Mouse (Mus musculus) G1E (cell line): ENCODE measurements around the gene Cyp4f17. TPM values are rescaled to one million over a fixed set of nuclear protein-coding genes. Genes with fewer than 3 reads are reported as not detected.

ENCODE experiments used
- ATAC-seq: 2 replicates; pipeline ENCODE4 v1.8.0; 2016; ENCODE audit warnings: mild to moderate bottlenecking; ENCODE audit not compliant: insufficient number of reproducible peaks, poor library complexity, low FRiP score, severe bottlenecking; ENCODE audit errors: extremely low read depth
- DNase-seq: peaks from one replicate; pipeline ENCODE4 v3.0.0; 2012; ENCODE audit warnings: low spot score
- H3K27me3 ChIP-seq: 2 replicates; pipeline ENCODE4 v1.6.1; 2012; ENCODE audit warnings: mild to moderate bottlenecking, low read length, inconsistent platforms; ENCODE audit not compliant: insufficient read depth
- H3K36me3 ChIP-seq: replicated peaks from 2 replicates; pipeline ENCODE3; 2012; ENCODE audit warnings: mild to moderate bottlenecking, inconsistent platforms
- H3K4me1 ChIP-seq: 2 replicates; pipeline ENCODE4 v1.6.1; 2012; ENCODE audit warnings: low read depth, low read length, inconsistent platforms, mixed read lengths; ENCODE audit not compliant: insufficient read depth
- H3K4me3 ChIP-seq: 2 replicates; pipeline ENCODE4 v1.5.1; 2012; ENCODE audit warnings: low read depth, mild to moderate bottlenecking, inconsistent platforms, low read length, moderate library complexity, mixed read lengths
- H3K9me3 ChIP-seq: replicated peaks from 2 replicates; pipeline ENCODE4 v1.6.1; 2012; ENCODE audit warnings: inconsistent platforms
- CTCF ChIP-seq: IDR thresholded peaks from 2 replicates; pipeline ENCODE4 v1.5.1; 2012; ENCODE audit warnings: low read depth, low read length, inconsistent platforms, mixed read lengths
- GATA1 ChIP-seq: IDR thresholded peaks from 2 replicates; pipeline ENCODE4 v1.6.1; 2012; ENCODE audit warnings: borderline replicate concordance, low read length, inconsistent platforms, mixed read lengths
- GATA2 ChIP-seq: IDR thresholded peaks from 2 replicates; pipeline ENCODE4 v1.6.1; 2012; ENCODE audit warnings: low read depth, low read length, inconsistent platforms, borderline replicate concordance
- POLR2AphosphoS5 ChIP-seq: IDR thresholded peaks from 2 replicates; pipeline ENCODE4 v1.6.1; 2012; ENCODE audit warnings: low read depth, low read length, inconsistent platforms; ENCODE audit not compliant: insufficient replicate concordance
- TAL1 ChIP-seq: conservative IDR thresholded peaks from 2 replicates; pipeline ENCODE4 v1.6.1; 2012; ENCODE audit warnings: low read depth, low read length, inconsistent platforms, mixed read lengths
- polyA plus RNA-seq: library from polyadenylated mRNA; stranded (reverse); fragments of >175 nt; gene quantifications from 2 replicates; pipeline ENCODE4 v1.2.3, GENCODE M21; 2012
- total RNA-seq, 2 experiments: library from RNA; stranded (forward) in 1 of 2; stranded (reverse) in 1 of 2; fragments of 200-1000 nt in 1 of 2; fragments of >200 nt in 1 of 2; fragmentation: Nextera tagmentation in 1 of 2; gene quantifications; 2 replicates each; pipeline ENCODE4 v1.2.3; 2014 to 2017

Cyp4f17 gene
- total and polyA plus RNA-seq, 3 experiments, result 0.03 to 1.5 TPM; not detected in 1

GRCm38 (mm10) chr17:32577496-32578186 is 71.8 kb downstream of the Cyp4f17 start:
- Histone ChIP-seq H3K9me3 (no peaks in the 10 kb centered on the region), H3K27me3 (no peaks in the 10 kb centered on the region; the same call in 1 of the 2 replicates), H3K4me3 (no peak overlapping the region), H3K36me3 (no peaks in the 10 kb centered on the region), H3K4me1 (no peaks in the 10 kb centered on the region)
- DNase-seq (no peak), ATAC-seq (no peak)
- TF ChIP-seq GATA2 (no peak), TAL1 (no peak), GATA1 (no peak), POLR2AphosphoS5 (no peak), CTCF (no peak)

Other genes starting within 250 kb of the Cyp4f17 start
- gene Brd4, start 221.3 kb upstream of the Cyp4f17 start, total RNA-seq (2014; fragmentation: Nextera tagmentation), result 269 and 323 TPM in 2 replicates
- gene Brd4, start 221.3 kb upstream of the Cyp4f17 start, total RNA-seq (2017), result 11.5 and 16.0 TPM in 2 replicates
- 210 and 237 TPM in 2 replicates for gene Brd4, start 221.3 kb upstream of the Cyp4f17 start, polyA plus RNA-seq
- 67.3 and 80.8 TPM in 2 replicates for gene Akap8, start 184.8 kb upstream of the Cyp4f17 start, total RNA-seq (2014; fragmentation: Nextera tagmentation)
- gene Akap8, start 184.8 kb upstream of the Cyp4f17 start, total RNA-seq (2017), result 119 and 132 TPM in 2 replicates
- gene Akap8, start 184.8 kb upstream of the Cyp4f17 start, polyA plus RNA-seq, result 251 and 272 TPM in 2 replicates
- gene Akap8l, start 155.4 kb upstream of the Cyp4f17 start, total RNA-seq (2014; fragmentation: Nextera tagmentation), result 57.8 and 68.8 TPM in 2 replicates
- 44.4 and 57.6 TPM in 2 replicates for gene Akap8l, start 155.4 kb upstream of the Cyp4f17 start, total RNA-seq (2017)
- gene Akap8l, start 155.4 kb upstream of the Cyp4f17 start, polyA plus RNA-seq, result 80.3 and 101 TPM in 2 replicates
- 66.2 and 66.7 TPM in 2 replicates for gene Wiz, start 116.6 kb upstream of the Cyp4f17 start, total RNA-seq (2014; fragmentation: Nextera tagmentation)
- 2.3 and 2.7 TPM in 2 replicates for gene Wiz, start 116.6 kb upstream of the Cyp4f17 start, total RNA-seq (2017)
- 87.8 and 88.7 TPM in 2 replicates for gene Wiz, start 116.6 kb upstream of the Cyp4f17 start, polyA plus RNA-seq
- gene Rasal3, start 102.5 kb upstream of the Cyp4f17 start, total RNA-seq (2014; fragmentation: Nextera tagmentation), result 1.5 and 2.9 TPM in 2 replicates
- 6.5 and 6.8 TPM in 2 replicates for gene Rasal3, start 102.5 kb upstream of the Cyp4f17 start, total RNA-seq (2017)
- 0.86 and 1.1 TPM in 2 replicates for gene Rasal3, start 102.5 kb upstream of the Cyp4f17 start, polyA plus RNA-seq
- not detected in 2 replicates for gene Pglyrp2, start 81.9 kb upstream of the Cyp4f17 start, total RNA-seq (2014; fragmentation: Nextera tagmentation)
- gene Pglyrp2, start 81.9 kb upstream of the Cyp4f17 start, total RNA-seq (2017), result 0.33 and 0.41 TPM in 2 replicates
- 0.31 and 0.35 TPM in 2 replicates for gene Pglyrp2, start 81.9 kb upstream of the Cyp4f17 start, polyA plus RNA-seq
- gene Cyp4f39, start 53.3 kb upstream of the Cyp4f17 start, total RNA-seq (2014; fragmentation: Nextera tagmentation), result not detected in 2 replicates
- gene Cyp4f39, start 53.3 kb upstream of the Cyp4f17 start, total RNA-seq (2017), result 0.12 and 0.27 TPM in 2 replicates
- gene Cyp4f39, start 53.3 kb upstream of the Cyp4f17 start, polyA plus RNA-seq, result not detected in 2 replicates
- not detected in 2 replicates for gene Cyp4f16, start 30.5 kb downstream of the Cyp4f17 start, total RNA-seq (2014; fragmentation: Nextera tagmentation)
- 0.93 and 1.1 TPM in 2 replicates for gene Cyp4f16, start 30.5 kb downstream of the Cyp4f17 start, total RNA-seq (2017)
- not detected in 2 replicates for gene Cyp4f16, start 30.5 kb downstream of the Cyp4f17 start, polyA plus RNA-seq
- gene Cyp4f37, start 115.3 kb downstream of the Cyp4f17 start, total RNA-seq (2014; fragmentation: Nextera tagmentation), result not detected in 2 replicates
- gene Cyp4f37, start 115.3 kb downstream of the Cyp4f17 start, total RNA-seq (2017), result 0.05 and 0.06 TPM in 2 replicates
- gene Cyp4f37, start 115.3 kb downstream of the Cyp4f17 start, polyA plus RNA-seq, result not detected in 2 replicates
- not detected in 2 replicates for gene Cyp4f40, start 152.8 kb downstream of the Cyp4f17 start, total RNA-seq (2014; fragmentation: Nextera tagmentation)
- 0.05 TPM in 1 of 2 replicates, not detected in the other for gene Cyp4f40, start 152.8 kb downstream of the Cyp4f17 start, total RNA-seq (2017)
- not detected in 2 replicates for gene Cyp4f40, start 152.8 kb downstream of the Cyp4f17 start, polyA plus RNA-seq
- not detected in 2 replicates for gene Cyp4f15, start 179.6 kb downstream of the Cyp4f17 start, total RNA-seq (2014; fragmentation: Nextera tagmentation)
- 0.06 TPM in 1 of 2 replicates, not detected in the other for gene Cyp4f15, start 179.6 kb downstream of the Cyp4f17 start, total RNA-seq (2017)
- gene Cyp4f15, start 179.6 kb downstream of the Cyp4f17 start, polyA plus RNA-seq, result not detected in 2 replicates